Mouse (Mus musculus): ENCODE data around the gene Defb48. TPM values are rescaled to one million over a fixed set of nuclear protein-coding genes. Genes with fewer than 3 reads are reported as not detected.
A peak's percentile ranks its signal among the peaks of the same experiment; 100 is the strongest.

The Defb48 gene
- not detected in 2 replicates for polyA plus RNA-seq (2012; rRNA removed)

- TF ChIP-seq CTCF (IDR thresholded peaks at IDR 0.05; ENCODE audit: borderline replicate concordance, extremely low read depth, insufficient read depth, insufficient read length) (no peak), POLR2A (IDR thresholded peaks at IDR 0.05; ENCODE audit: borderline replicate concordance, extremely low read depth, insufficient read depth, insufficient read length, poor library complexity, severe bottlenecking) (no peak)
- no peak for DNase-seq (ENCODE audit: low read depth)
Observed at GRCm38 (mm10) chr14:62984410-62984809, at the start of gene Defb48. Gene Defb48 (minus strand): TSS chr14:62984510.

- DNase-seq (ENCODE audit: low read depth), result no peak
- TF ChIP-seq POLR2A (IDR thresholded peaks at IDR 0.05; ENCODE audit: borderline replicate concordance, extremely low read depth, insufficient read depth, insufficient read length, poor library complexity, severe bottlenecking) (no peak), CTCF (IDR thresholded peaks at IDR 0.05; ENCODE audit: borderline replicate concordance, extremely low read depth, insufficient read depth, insufficient read length) (no peak)
Observed at GRCm38 (mm10) chr14:63020524-63021156, 36.3 kb upstream of the Defb48 start.

GRCm38 (mm10) chr14:63014667-63015066 lies 30.4 kb upstream of the Defb48 start:
- no peak for DNase-seq (ENCODE audit: low read depth)
- TF ChIP-seq POLR2A (IDR thresholded peaks at IDR 0.05; ENCODE audit: borderline replicate concordance, extremely low read depth, insufficient read depth, insufficient read length, poor library complexity, severe bottlenecking) (no peak), CTCF (IDR thresholded peaks at IDR 0.05; ENCODE audit: borderline replicate concordance, extremely low read depth, insufficient read depth, insufficient read length) (no peak)

- TF ChIP-seq POLR2A (IDR thresholded peaks at IDR 0.05; ENCODE audit: borderline replicate concordance, extremely low read depth, insufficient read depth, insufficient read length, poor library complexity, severe bottlenecking) (no peak), CTCF (IDR thresholded peaks at IDR 0.05; ENCODE audit: borderline replicate concordance, extremely low read depth, insufficient read depth, insufficient read length) (no peak)
- DNase-seq (ENCODE audit: low read depth), result no peak
Observed at GRCm38 (mm10) chr14:63013082-63013481, 28.8 kb upstream of the Defb48 start.

GRCm38 (mm10) chr14:63011471-63011870 lies 27.2 kb upstream of the Defb48 start, which contains the start of gene Defb43:
Gene Defb43 (plus strand): TSS chr14:63011771.
- no peak for DNase-seq (ENCODE audit: low read depth)
- no peak for TF ChIP-seq POLR2A (IDR thresholded peaks at IDR 0.05; ENCODE audit: borderline replicate concordance, extremely low read depth, insufficient read depth, insufficient read length, poor library complexity, severe bottlenecking)
- no peak for TF ChIP-seq CTCF (IDR thresholded peaks at IDR 0.05; ENCODE audit: borderline replicate concordance, extremely low read depth, insufficient read depth, insufficient read length)

- DNase-seq (ENCODE audit: low read depth), result peak; percentile 22
- TF ChIP-seq POLR2A (IDR thresholded peaks at IDR 0.05; ENCODE audit: borderline replicate concordance, extremely low read depth, insufficient read depth, insufficient read length, poor library complexity, severe bottlenecking) (no peak), CTCF (IDR thresholded peaks at IDR 0.05; ENCODE audit: borderline replicate concordance, extremely low read depth, insufficient read depth, insufficient read length) (no peak)
Observed at GRCm38 (mm10) chr14:63002588-63002987, 18.3 kb upstream of the Defb48 start.

GRCm38 (mm10) chr14:62998977-62999376 lies 14.7 kb upstream of the Defb48 start:
- no peak for DNase-seq (ENCODE audit: low read depth)
- TF ChIP-seq CTCF (IDR thresholded peaks at IDR 0.05; ENCODE audit: borderline replicate concordance, extremely low read depth, insufficient read depth, insufficient read length), result no peak
- TF ChIP-seq POLR2A (IDR thresholded peaks at IDR 0.05; ENCODE audit: borderline replicate concordance, extremely low read depth, insufficient read depth, insufficient read length, poor library complexity, severe bottlenecking), result no peak

GRCm38 (mm10) chr14:62997777-62998176 lies 13.5 kb upstream of the Defb48 start, which contains the start of gene Defb47:
Gene Defb47 (plus strand): TSS chr14:62998077.
- TF ChIP-seq POLR2A (IDR thresholded peaks at IDR 0.05; ENCODE audit: borderline replicate concordance, extremely low read depth, insufficient read depth, insufficient read length, poor library complexity, severe bottlenecking) (no peak), CTCF (IDR thresholded peaks at IDR 0.05; ENCODE audit: borderline replicate concordance, extremely low read depth, insufficient read depth, insufficient read length) (no peak)

GRCm38 (mm10) chr14:62991849-62992510 lies 7.7 kb upstream of the Defb48 start:
- no peak for DNase-seq (ENCODE audit: low read depth)
- no peak for TF ChIP-seq CTCF (IDR thresholded peaks at IDR 0.05; ENCODE audit: borderline replicate concordance, extremely low read depth, insufficient read depth, insufficient read length)
- TF ChIP-seq POLR2A (IDR thresholded peaks at IDR 0.05; ENCODE audit: borderline replicate concordance, extremely low read depth, insufficient read depth, insufficient read length, poor library complexity, severe bottlenecking), result no peak

More at GRCm38 (mm10) chr14:62997777-62998176, 13.5 kb upstream of the Defb48 start, which contains the start of gene Defb47:
- no peak for DNase-seq (ENCODE audit: low read depth)

- no peak for TF ChIP-seq POLR2A (IDR thresholded peaks at IDR 0.05; ENCODE audit: borderline replicate concordance, extremely low read depth, insufficient read depth, insufficient read length, poor library complexity, severe bottlenecking)
- no peak for TF ChIP-seq CTCF (IDR thresholded peaks at IDR 0.05; ENCODE audit: borderline replicate concordance, extremely low read depth, insufficient read depth, insufficient read length)
- no peak for DNase-seq (ENCODE audit: low read depth)
Observed at GRCm38 (mm10) chr14:62991271-62991670, 7.0 kb upstream of the Defb48 start.

GRCm38 (mm10) chr14:62979815-62980214 lies 4.5 kb downstream of the Defb48 start:
- no peak for TF ChIP-seq POLR2A (IDR thresholded peaks at IDR 0.05; ENCODE audit: borderline replicate concordance, extremely low read depth, insufficient read depth, insufficient read length, poor library complexity, severe bottlenecking)
- TF ChIP-seq CTCF (IDR thresholded peaks at IDR 0.05; ENCODE audit: borderline replicate concordance, extremely low read depth, insufficient read depth, insufficient read length), result no peak
- no peak for DNase-seq (ENCODE audit: low read depth)

All from brain, embryonic 14.5 days (tissue).